Mouse (Mus musculus): ENCODE measurements at regions not wholly inside any gene's neighbourhood (a gene's known extent, or its start where the extent isn't known, plus 50 kb on each side); places are given as distances from the start of the nearest gene placed in this dataset.

DNA sequence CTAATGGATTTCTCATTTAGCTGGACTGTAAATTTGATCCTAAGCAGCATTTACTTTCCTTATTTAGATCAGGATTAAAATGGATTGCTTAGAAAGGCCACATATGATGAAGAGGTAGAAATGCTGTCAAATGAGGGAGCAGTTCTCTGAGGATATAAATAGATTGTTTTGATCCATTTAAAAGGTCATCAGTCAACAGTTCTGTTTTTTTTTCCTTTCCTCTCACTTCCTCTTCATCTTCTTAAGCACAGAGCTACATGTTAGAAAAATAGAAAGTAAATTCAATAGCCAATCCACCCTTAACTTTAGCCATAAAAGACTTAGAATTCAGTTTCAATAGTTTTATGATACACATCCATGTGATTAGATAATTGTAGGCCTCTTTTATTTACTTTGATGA, 971.5 kb upstream of the Cited2 start:
- Histone ChIP-seq H3K79me2 (ENCODE audit: control insufficient read depth, insufficient read depth, low read length) (no peaks in the 10 kb centered on the region), H3K27ac (replicated peaks; ENCODE audit: insufficient read depth, low read depth, low read length) (no peak overlapping the region), H3K4me3 (ENCODE audit: insufficient read depth, low read depth, low read length) (no peak overlapping the region), H3K4me1 (ENCODE audit: control insufficient read depth, insufficient read depth, low read length) (no peaks in the 10 kb centered on the region), H3K27me3 (ENCODE audit: control insufficient read depth, insufficient read depth, low read length) (no peaks in the 10 kb centered on the region), H3K9ac (ENCODE audit: low read depth, low read length) (no peak overlapping the region), H3K36me3 (ENCODE audit: control insufficient read depth, insufficient read depth, low read length) (no peaks in the 10 kb centered on the region)
- no peak for TF ChIP-seq CTCF (IDR thresholded peaks at IDR 0.05; ENCODE audit: low read depth, low read length)
- no peak for TF ChIP-seq POLR2A (IDR thresholded peaks at IDR 0.05; ENCODE audit: extremely low read depth, insufficient read depth, low read length)
- peak; percentile 15 for DNase-seq (ENCODE audit: extremely low read depth, low read depth, low spot score)

DNA sequence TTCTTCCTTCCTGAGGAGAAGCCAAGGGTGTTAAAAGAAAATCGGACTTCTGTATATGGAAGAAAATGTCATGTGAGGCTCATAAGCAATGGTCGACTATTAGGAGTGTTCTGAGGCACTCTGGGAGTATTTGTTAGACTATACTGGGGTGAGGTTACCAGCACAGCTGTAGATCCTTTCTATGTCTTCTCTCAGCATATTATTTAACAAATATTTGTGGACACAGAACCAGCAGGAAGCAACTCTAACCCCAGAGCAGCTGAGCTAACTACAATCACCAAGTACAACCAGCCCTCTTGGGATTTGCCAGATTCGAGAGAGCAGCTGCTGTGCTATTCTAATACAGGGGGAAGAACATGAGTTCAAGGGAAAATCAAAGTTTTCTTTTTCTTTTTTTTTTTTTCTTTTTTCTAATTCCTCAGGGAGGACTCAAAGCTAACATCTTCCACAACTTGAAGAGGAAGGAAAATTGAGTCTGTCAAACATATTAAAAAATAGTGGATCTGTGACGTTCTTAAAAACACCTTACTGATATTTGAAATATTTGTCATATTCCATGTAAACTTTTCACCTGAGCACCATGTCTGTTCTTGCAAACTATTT, 933.3 kb upstream of the Cited2 start:
- WGBS = 71% methylated on average over 4 of the region's 4 CpGs
- Histone ChIP-seq H3K4me3 (ENCODE audit: insufficient read depth, low read depth, low read length) (no peak overlapping the region), H3K79me2 (ENCODE audit: control insufficient read depth, insufficient read depth, low read length) (no peaks in the 10 kb centered on the region), H3K9ac (ENCODE audit: low read depth, low read length) (no peak overlapping the region), H3K4me1 (ENCODE audit: control insufficient read depth, insufficient read depth, low read length) (no peaks in the 10 kb centered on the region), H3K27me3 (ENCODE audit: control insufficient read depth, insufficient read depth, low read length) (no peaks in the 10 kb centered on the region), H3K36me3 (ENCODE audit: control insufficient read depth, insufficient read depth, low read length) (no peaks in the 10 kb centered on the region), H3K27ac (replicated peaks; ENCODE audit: insufficient read depth, low read depth, low read length) (no peak overlapping the region)
- no peak for DNase-seq (ENCODE audit: extremely low read depth, low read depth, low spot score)
- TF ChIP-seq CTCF (IDR thresholded peaks at IDR 0.05; ENCODE audit: low read depth, low read length) = no peak
- no peak for TF ChIP-seq POLR2A (IDR thresholded peaks at IDR 0.05; ENCODE audit: extremely low read depth, insufficient read depth, low read length)

DNA sequence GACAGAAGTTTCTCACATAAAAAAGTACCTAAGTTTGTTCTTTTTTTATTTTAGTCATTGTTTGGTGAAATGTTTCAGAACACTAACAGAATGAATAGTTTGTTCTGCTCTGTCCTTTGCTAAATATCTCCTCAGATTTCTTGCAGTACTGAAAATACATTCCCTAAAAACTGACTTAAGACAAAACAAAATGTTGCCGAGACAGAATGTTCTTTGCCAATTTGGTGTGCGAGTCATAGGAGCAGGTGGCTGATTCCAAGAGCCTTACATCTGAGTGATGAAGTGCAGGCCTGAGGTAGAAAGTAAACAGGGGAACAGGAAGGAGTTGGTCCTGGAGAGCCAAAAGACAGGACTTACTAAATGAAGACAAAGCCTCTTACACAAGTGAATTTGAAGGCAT, 919.0 kb upstream of the Cited2 start:
- 86% methylated on average over 2 of the region's 2 CpGs for WGBS
- Histone ChIP-seq H3K9ac (ENCODE audit: low read depth, low read length) (no peak overlapping the region), H3K4me1 (ENCODE audit: control insufficient read depth, insufficient read depth, low read length) (no peaks in the 10 kb centered on the region), H3K79me2 (ENCODE audit: control insufficient read depth, insufficient read depth, low read length) (no peaks in the 10 kb centered on the region), H3K27ac (replicated peaks; ENCODE audit: insufficient read depth, low read depth, low read length) (no peak overlapping the region), H3K27me3 (ENCODE audit: control insufficient read depth, insufficient read depth, low read length) (no peaks in the 10 kb centered on the region), H3K36me3 (ENCODE audit: control insufficient read depth, insufficient read depth, low read length) (no peaks in the 10 kb centered on the region), H3K4me3 (ENCODE audit: insufficient read depth, low read depth, low read length) (no peak overlapping the region)
- TF ChIP-seq CTCF (IDR thresholded peaks at IDR 0.05; ENCODE audit: low read depth, low read length) (no peak), POLR2A (IDR thresholded peaks at IDR 0.05; ENCODE audit: extremely low read depth, insufficient read depth, low read length) (no peak)
- DNase-seq (ENCODE audit: extremely low read depth, low read depth, low spot score) = no peak

DNA sequence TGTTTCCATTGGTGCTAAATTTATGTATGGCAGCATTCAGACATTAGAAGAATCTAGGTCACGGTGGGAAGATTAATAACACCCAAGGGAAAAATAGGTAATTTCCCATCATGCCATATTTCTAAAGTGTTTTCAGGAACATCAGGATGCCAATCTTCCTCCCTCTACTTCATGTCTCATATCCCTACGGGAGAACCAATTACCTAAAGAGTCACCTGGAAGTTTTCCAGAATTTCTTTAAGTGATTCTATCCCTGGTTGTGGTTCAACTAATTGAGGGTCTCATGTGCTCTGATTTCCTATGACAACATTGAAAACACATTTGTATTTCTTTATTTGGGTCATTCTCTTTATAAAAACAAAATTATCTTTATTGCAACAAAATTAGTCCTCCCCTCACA, 912.3 kb upstream of the Cited2 start:
- TF ChIP-seq POLR2A (IDR thresholded peaks at IDR 0.05; ENCODE audit: extremely low read depth, insufficient read depth, low read length) (no peak), CTCF (IDR thresholded peaks at IDR 0.05; ENCODE audit: low read depth, low read length) (no peak)
- H3K4me3 ChIP-seq (ENCODE audit: insufficient read depth, low read depth, low read length) = no peak overlapping the region
- no peak overlapping the region for H3K9ac ChIP-seq (ENCODE audit: low read depth, low read length)
- H3K27me3 ChIP-seq (ENCODE audit: control insufficient read depth, insufficient read depth, low read length) = no peaks in the 10 kb centered on the region
- no peaks in the 10 kb centered on the region for H3K4me1 ChIP-seq (ENCODE audit: control insufficient read depth, insufficient read depth, low read length)
- H3K27ac ChIP-seq (replicated peaks; ENCODE audit: insufficient read depth, low read depth, low read length) = no peak overlapping the region
- WGBS = 93% methylated on average over 2 of the region's 2 CpGs
- H3K79me2 ChIP-seq (ENCODE audit: control insufficient read depth, insufficient read depth, low read length) = no peaks in the 10 kb centered on the region
- no peak for DNase-seq (ENCODE audit: extremely low read depth, low read depth, low spot score)
- no peaks in the 10 kb centered on the region for H3K36me3 ChIP-seq (ENCODE audit: control insufficient read depth, insufficient read depth, low read length)

DNA sequence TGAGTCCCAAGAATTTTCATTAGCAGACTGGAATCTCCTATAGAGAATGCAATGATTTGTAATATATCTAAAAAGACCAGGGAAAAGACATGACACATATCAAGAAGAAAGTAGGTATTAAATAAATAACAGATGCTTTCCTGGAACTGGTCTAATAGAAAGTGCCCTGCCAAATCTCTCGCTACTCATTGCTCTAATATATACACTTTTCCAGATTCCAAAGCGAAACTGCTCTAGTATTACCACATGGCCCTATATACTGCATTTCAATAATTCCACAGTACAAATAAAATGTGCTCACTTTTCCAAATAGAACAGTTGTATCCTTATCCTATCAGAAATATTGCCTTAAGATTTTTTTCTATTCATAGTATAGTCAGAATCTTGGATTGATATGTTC, 909.0 kb upstream of the Cited2 start:
- Histone ChIP-seq H3K27ac (replicated peaks; ENCODE audit: insufficient read depth, low read depth, low read length) (no peak overlapping the region), H3K4me1 (ENCODE audit: control insufficient read depth, insufficient read depth, low read length) (no peaks in the 10 kb centered on the region), H3K36me3 (ENCODE audit: control insufficient read depth, insufficient read depth, low read length) (no peaks in the 10 kb centered on the region), H3K4me3 (ENCODE audit: insufficient read depth, low read depth, low read length) (no peak overlapping the region), H3K27me3 (ENCODE audit: control insufficient read depth, insufficient read depth, low read length) (no peaks in the 10 kb centered on the region), H3K9ac (ENCODE audit: low read depth, low read length) (no peak overlapping the region), H3K79me2 (ENCODE audit: control insufficient read depth, insufficient read depth, low read length) (no peaks in the 10 kb centered on the region)
- no peak for DNase-seq (ENCODE audit: extremely low read depth, low read depth, low spot score)
- TF ChIP-seq POLR2A (IDR thresholded peaks at IDR 0.05; ENCODE audit: extremely low read depth, insufficient read depth, low read length) = no peak
- TF ChIP-seq CTCF (IDR thresholded peaks at IDR 0.05; ENCODE audit: low read depth, low read length) = no peak
- 94% methylated on average over 2 of the region's 2 CpGs for WGBS

DNA sequence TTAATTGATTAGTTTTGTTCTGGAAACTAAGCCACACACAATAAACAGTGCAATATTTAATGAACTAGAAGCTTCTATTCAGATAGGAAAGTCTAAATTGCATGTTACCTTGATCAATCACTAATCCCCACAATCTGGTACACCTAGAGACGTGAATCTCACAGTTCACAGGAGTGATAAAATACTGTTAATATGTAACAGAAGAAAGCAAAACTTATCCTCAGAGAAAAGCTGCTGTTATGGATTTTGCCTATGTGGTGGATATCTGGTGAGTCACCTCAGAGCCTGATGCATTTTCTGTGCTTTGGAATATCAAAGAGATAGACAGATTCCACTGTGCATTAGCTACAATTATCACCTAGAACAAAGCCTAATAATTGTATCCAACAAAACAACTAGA, 861.5 kb upstream of the Cited2 start:
- WGBS = 30% methylated on average over 1 of the region's 1 CpGs
- H3K79me2 ChIP-seq (ENCODE audit: control insufficient read depth, insufficient read depth, low read length) = no peaks in the 10 kb centered on the region
- TF ChIP-seq POLR2A (IDR thresholded peaks at IDR 0.05; ENCODE audit: extremely low read depth, insufficient read depth, low read length) (no peak), CTCF (IDR thresholded peaks at IDR 0.05; ENCODE audit: low read depth, low read length) (no peak)

More for the DNA sequence above, 861.5 kb upstream of the Cited2 start:
- no peak overlapping the region for H3K4me3 ChIP-seq (ENCODE audit: insufficient read depth, low read depth, low read length)
- DNase-seq (ENCODE audit: extremely low read depth, low read depth, low spot score) = no peak
- H3K4me1 ChIP-seq (ENCODE audit: control insufficient read depth, insufficient read depth, low read length) = no peaks in the 10 kb centered on the region
- H3K27me3 ChIP-seq (ENCODE audit: control insufficient read depth, insufficient read depth, low read length) = no peaks in the 10 kb centered on the region
- no peak overlapping the region for H3K9ac ChIP-seq (ENCODE audit: low read depth, low read length)
- no peak overlapping the region for H3K27ac ChIP-seq (replicated peaks; ENCODE audit: insufficient read depth, low read depth, low read length)
- no peaks in the 10 kb centered on the region for H3K36me3 ChIP-seq (ENCODE audit: control insufficient read depth, insufficient read depth, low read length)
